Mouse (Mus musculus): Measurements from ENCODE around the gene Prkar1a.

DNA sequence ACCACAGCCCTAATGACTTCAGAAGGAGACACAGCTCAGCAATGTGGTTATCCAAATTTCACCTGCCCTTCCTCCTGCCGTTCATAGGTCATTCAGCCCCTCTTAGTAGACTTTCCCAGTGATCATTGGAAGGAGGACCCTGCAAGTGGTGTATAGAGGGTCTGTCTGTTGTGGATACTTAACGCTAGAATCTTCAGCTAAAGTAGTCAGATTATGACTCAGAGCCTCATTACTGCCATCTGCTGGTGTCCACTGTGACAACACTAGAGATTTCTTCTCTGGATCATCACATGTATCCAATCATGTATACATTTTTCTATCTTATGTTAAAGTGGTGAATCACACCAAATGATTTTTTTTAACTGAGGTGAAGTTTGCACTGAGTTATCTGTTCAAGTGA lies 28.0 kb upstream of the Prkar1a start:
- peak; percentile 34; the same call in 1 of the 2 replicates for TF ChIP-seq CTCF (IDR thresholded peaks at IDR 0.05; ENCODE audit: control insufficient read depth, insufficient read depth, low read length)
- no peak for TF ChIP-seq POLR2A (IDR thresholded peaks at IDR 0.05; ENCODE audit: borderline replicate concordance, control insufficient read depth, low read depth, low read length)

Data from bone marrow, adult 2 months (tissue).